Mouse (Mus musculus): Measurements from ENCODE around the gene Rorb. TPM values are rescaled to one million over a fixed set of nuclear protein-coding genes. Genes with fewer than 3 reads are reported as not detected.

Gene Rorb
- polyA plus RNA-seq, 1 experiment from 2014 or later: 0.48 TPM

DNA sequence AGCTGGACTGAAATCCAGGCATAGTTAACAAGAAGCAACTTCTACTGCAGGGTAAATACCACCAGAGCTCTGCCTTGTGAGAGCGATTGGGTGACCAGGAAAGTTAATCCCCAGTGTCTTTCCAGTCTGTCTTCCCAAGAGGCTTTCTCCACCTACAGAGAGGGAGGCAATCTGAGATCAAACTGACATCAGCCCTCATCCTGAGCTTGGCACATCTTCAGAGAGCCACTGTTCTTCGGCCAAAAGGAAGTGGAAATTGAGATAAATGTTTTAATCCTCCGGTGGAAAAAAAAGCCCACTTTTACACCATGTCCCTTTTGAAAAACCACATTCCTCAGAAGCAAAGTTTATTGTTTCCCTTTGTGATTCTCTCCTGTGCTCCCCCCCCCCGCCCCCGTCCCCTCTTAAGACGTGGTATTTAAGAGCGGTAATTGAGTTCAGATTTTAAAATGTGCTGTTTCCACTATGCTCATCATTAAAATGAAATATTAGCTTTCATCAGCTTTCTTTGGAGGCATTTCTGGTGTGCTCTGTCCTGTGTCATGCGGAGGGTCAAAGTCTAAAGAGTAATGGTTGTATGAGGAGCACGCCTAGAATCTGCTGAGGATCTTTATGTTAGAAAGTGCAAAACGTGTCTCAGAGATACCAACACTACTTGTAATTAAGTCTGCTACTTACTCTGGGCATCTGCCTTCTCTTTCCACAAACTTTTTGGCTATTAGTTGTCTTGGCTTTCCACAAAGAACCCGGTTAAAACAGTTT lies 223.2 kb downstream of the Rorb start:
- Histone ChIP-seq H3K36me3 (no peaks in the 10 kb centered on the region), H3K27me3 (replicated peaks) (0 out of 2 replicates have a peak, but pooled peaks cover 3% of the 10 kb centered on the region), H3K4me2 (no peak overlapping the region), H3K4me3 (no peak overlapping the region), H3K4me1 (peaks cover 6% of the 10 kb centered on the region; the same call in 1 of the 2 replicates), H3K9me3 (no peaks in the 10 kb centered on the region), H3K27ac (replicated peaks) (no peak overlapping the region), H3K9ac (no peak overlapping the region)
- 52% methylated on average over 11 of the region's 11 CpGs for WGBS
- ATAC-seq (ENCODE audit: extremely low read depth, insufficient number of reproducible peaks, low FRiP score, low TSS enrichment): no peak

DNA sequence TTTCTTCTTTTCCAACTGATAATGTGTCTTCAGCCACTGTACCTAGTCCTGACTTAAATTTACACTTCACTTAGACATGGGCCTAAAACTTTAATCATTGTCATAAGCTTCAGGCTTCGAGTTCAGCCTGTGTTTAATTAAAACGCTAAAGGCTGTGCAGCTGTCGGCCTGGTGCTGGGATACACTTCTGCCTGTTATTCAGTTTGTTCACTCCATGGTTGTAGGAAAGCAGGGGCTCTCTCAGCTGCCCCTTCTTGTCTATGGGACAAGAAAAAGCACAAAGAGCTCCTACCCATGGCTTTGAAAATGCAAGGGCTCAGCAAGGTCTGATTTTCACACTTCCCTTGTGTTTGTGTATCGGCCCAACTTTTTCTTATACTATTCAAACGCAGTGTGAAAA lies 229.8 kb downstream of the Rorb start:
- no peak for ATAC-seq (ENCODE audit: extremely low read depth, insufficient number of reproducible peaks, low FRiP score, low TSS enrichment)
- Histone ChIP-seq H3K9ac (no peak overlapping the region), H3K27me3 (replicated peaks) (no peaks in the 10 kb centered on the region), H3K36me3 (no peaks in the 10 kb centered on the region), H3K9me3 (no peaks in the 10 kb centered on the region), H3K4me3 (no peak overlapping the region), H3K4me1 (no peaks in the 10 kb centered on the region), H3K27ac (replicated peaks) (no peak overlapping the region), H3K4me2 (no peak overlapping the region)
- 77% methylated on average over 5 of the region's 5 CpGs for WGBS
